Mouse (Mus musculus) hindbrain, postnatal 0 days (tissue): ENCODE data around the gene Asb2. TPM values are rescaled to one million over a fixed set of nuclear protein-coding genes. Genes with fewer than 3 reads are reported as not detected.

Source experiments
- ATAC-seq: fragments of 200-750 bp; cut with Nextera tagmentation; 2 replicates; pipeline ENCODE4 v1.8.0; 2017; ENCODE audit warnings: mild to moderate bottlenecking, moderate TSS enrichment, moderate library complexity
- DNase-seq: peaks from one replicate; pipeline ENCODE4 v3.0.0-alpha.2; 2015; ENCODE audit warnings: low spot score
- H3K27ac ChIP-seq: fragments of 300-500 bp; sonication (generic); 2 replicates; pipeline ENCODE4 v1.5.1; 2014; ENCODE audit warnings: mild to moderate bottlenecking
- H3K27me3 ChIP-seq: fragments of 300-500 bp; sonication (generic); 2 replicates; pipeline ENCODE4 v1.6.1; 2014; ENCODE audit warnings: low read length, mixed read lengths; ENCODE audit not compliant: insufficient read depth
- H3K36me3 ChIP-seq: fragments of 300-500 bp; sonication (generic); 2 replicates; pipeline ENCODE4 v1.6.1; 2014; ENCODE audit warnings: low read length, mixed read lengths; ENCODE audit not compliant: insufficient read depth
- H3K4me1 ChIP-seq: fragments of 300-500 bp; sonication (generic); 2 replicates; pipeline ENCODE4 v1.6.1; 2014; ENCODE audit warnings: antibody characterized with exemption, low read length, mixed read lengths; ENCODE audit not compliant: insufficient read depth
- H3K4me2 ChIP-seq: fragments of 300-500 bp; sonication (generic); 2 replicates; pipeline ENCODE4 v1.6.1; 2014; ENCODE audit warnings: low read depth, mild to moderate bottlenecking, low read length, moderate library complexity, mixed read lengths
- H3K4me3 ChIP-seq: fragments of 300-500 bp; sonication (generic); 2 replicates; pipeline ENCODE4 v1.5.1; 2014; ENCODE audit warnings: low read length
- H3K9ac ChIP-seq: fragments of 300-500 bp; sonication (generic); replicated peaks from 2 replicates; pipeline ENCODE4 v1.6.1; 2014; ENCODE audit warnings: mild to moderate bottlenecking, low read length, moderate library complexity, mixed read lengths
- H3K9me3 ChIP-seq: fragments of 300-500 bp; sonication (generic); 2 replicates; pipeline ENCODE4 v1.6.1; 2016; ENCODE audit warnings: low read length, mixed read lengths
- CTCF ChIP-seq: IDR thresholded peaks from 2 replicates; pipeline ENCODE4 v1.5.1; 2016; ENCODE audit warnings: antibody characterized with exemption, control low read depth, low read depth
- WGBS: fragments of 180-500 bp; shearing (Covaris S2); extraction: QIAGEN DNeasy Blood & Tissue Kit; methylation state at CpG from one replicate; pipeline ENCODE4 v1.1.7; 2014; 5-methylcytosine and 5-hydroxymethylcytosine counted together
- polyA plus RNA-seq: library from polyadenylated mRNA; unstranded; fragments of >200 nt; fragmentation: Nextera tagmentation; extraction: Ambion mirVana; gene quantifications from 2 replicates; pipeline ENCODE4 v1.2.1, GENCODE M21; 2015
- total RNA-seq: library from RNA; depleted of rRNA; stranded (reverse); fragments of >200 nt; gene quantifications from 2 replicates; pipeline ENCODE4 v1.2.3, GENCODE M21; 2014

The Asb2 gene
- total and polyA plus RNA-seq, 2 experiments from 2014 or later: 1.6 to 3.2 TPM

- no peak overlapping the region for H3K27ac ChIP-seq
- H3K4me1 ChIP-seq: no peaks in the 10 kb centered on the region
- DNase-seq: no peak
- no peaks in the 10 kb centered on the region for H3K27me3 ChIP-seq
- 86% methylated on average over 4 of the region's 4 CpGs for WGBS
- no peak for TF ChIP-seq CTCF
- H3K4me3 ChIP-seq: no peak overlapping the region
- no peaks in the 10 kb centered on the region for H3K36me3 ChIP-seq
- no peaks in the 10 kb centered on the region for H3K9me3 ChIP-seq
- H3K9ac ChIP-seq: no peak overlapping the region
- ATAC-seq: no peak
- no peak overlapping the region for H3K4me2 ChIP-seq
These were observed 15.1 kb upstream of the Asb2 start for GRCm38 (mm10) chr12:103370861-103371260.

- WGBS: 62% methylated on average over 2 of the region's 2 CpGs
These were observed 13.0 kb upstream of the Asb2 start for GRCm38 (mm10) chr12:103368777-103369176.

GRCm38 (mm10) chr12:103368326-103368669 is 12.5 kb upstream of the Asb2 start:
- H3K36me3 ChIP-seq: no peaks in the 10 kb centered on the region
- H3K9me3 ChIP-seq: no peaks in the 10 kb centered on the region
- no peak overlapping the region for H3K27ac ChIP-seq
- H3K9ac ChIP-seq: no peak overlapping the region
- DNase-seq (no peak), ATAC-seq (no peak)
- no peaks in the 10 kb centered on the region for H3K4me1 ChIP-seq
- no peaks in the 10 kb centered on the region for H3K27me3 ChIP-seq
- no peak for TF ChIP-seq CTCF
- no peak overlapping the region for H3K4me3 ChIP-seq
- no peak overlapping the region for H3K4me2 ChIP-seq
- 80% methylated on average over 7 of the region's 7 CpGs for WGBS

More at GRCm38 (mm10) chr12:103368777-103369176, 13.0 kb upstream of the Asb2 start:
- TF ChIP-seq CTCF: no peak
- H3K9me3 ChIP-seq: no peaks in the 10 kb centered on the region
- no peak overlapping the region for H3K9ac ChIP-seq
- H3K4me3 ChIP-seq: no peak overlapping the region
- no peaks in the 10 kb centered on the region for H3K27me3 ChIP-seq
- H3K4me2 ChIP-seq: no peak overlapping the region
- no peaks in the 10 kb centered on the region for H3K36me3 ChIP-seq
- H3K4me1 ChIP-seq: no peaks in the 10 kb centered on the region
- no peak for ATAC-seq
- H3K27ac ChIP-seq: no peak overlapping the region
- no peak for DNase-seq

- Histone ChIP-seq H3K9ac (no peak overlapping the region; the same call in 1 of the 2 replicates), H3K36me3 (no peaks in the 10 kb centered on the region)
- 17% methylated on average over 18 of the region's 18 CpGs for WGBS
These were observed 12.0 kb upstream of the Asb2 start for GRCm38 (mm10) chr12:103367620-103368325.

GRCm38 (mm10) chr12:103367171-103367570 is 11.4 kb upstream of the Asb2 start:
- WGBS: 70% methylated on average over 2 of the region's 2 CpGs
- H3K27me3 ChIP-seq: no peaks in the 10 kb centered on the region
- H3K27ac ChIP-seq: no peak overlapping the region
- no peak overlapping the region for H3K9ac ChIP-seq
- DNase-seq (no peak), ATAC-seq (no peak)
- no peak overlapping the region for H3K4me2 ChIP-seq
- TF ChIP-seq CTCF: no peak
- H3K36me3 ChIP-seq: no peaks in the 10 kb centered on the region
- H3K9me3 ChIP-seq: no peaks in the 10 kb centered on the region
- H3K4me1 ChIP-seq: no peaks in the 10 kb centered on the region
- H3K4me3 ChIP-seq: no peak overlapping the region

More at GRCm38 (mm10) chr12:103367620-103368325, 12.0 kb upstream of the Asb2 start:
- TF ChIP-seq CTCF: peak; percentile 89
- Histone ChIP-seq H3K4me3 (no peak overlapping the region), H3K27me3 (no peaks in the 10 kb centered on the region), H3K4me1 (no peaks in the 10 kb centered on the region), H3K4me2 (no peak overlapping the region), H3K9me3 (no peaks in the 10 kb centered on the region), H3K27ac (no peak overlapping the region)
- DNase-seq (peak; percentile 89), ATAC-seq (peak; percentile 81)

- TF ChIP-seq CTCF: no peak
- Histone ChIP-seq H3K9ac (no peak overlapping the region), H3K36me3 (no peaks in the 10 kb centered on the region), H3K27ac (no peak overlapping the region), H3K4me2 (no peak overlapping the region), H3K27me3 (no peaks in the 10 kb centered on the region), H3K9me3 (no peaks in the 10 kb centered on the region), H3K4me3 (no peak overlapping the region), H3K4me1 (no peaks in the 10 kb centered on the region)
- ATAC-seq: no peak
- 84% methylated on average over 3 of the region's 3 CpGs for WGBS
- no peak for DNase-seq
These were observed 6.5 kb upstream of the Asb2 start for GRCm38 (mm10) chr12:103362336-103362735.

- Histone ChIP-seq H3K27me3 (no peaks in the 10 kb centered on the region), H3K36me3 (no peaks in the 10 kb centered on the region), H3K27ac (no peak overlapping the region), H3K4me2 (no peak overlapping the region), H3K4me3 (no peak overlapping the region), H3K9ac (no peak overlapping the region), H3K4me1 (no peaks in the 10 kb centered on the region), H3K9me3 (no peaks in the 10 kb centered on the region)
- 84% methylated on average over 17 of the region's 17 CpGs for WGBS
- TF ChIP-seq CTCF: no peak
- no peak for DNase-seq
- ATAC-seq: no peak
These were observed 5.9 kb upstream of the Asb2 start for GRCm38 (mm10) chr12:103361539-103362307.
